Mouse (Mus musculus) CD4-positive, CD25-positive, alpha-beta regulatory T cell, adult 9 weeks (primary cell): ENCODE data around the gene Olfr803. TPM values are rescaled to one million over a fixed set of nuclear protein-coding genes. Genes with fewer than 3 reads are reported as not detected.

ENCODE experiments used
- polyA plus RNA-seq: library from polyadenylated mRNA; unstranded; fragments of 100-300 nt; shearing (Covaris generic); gene quantifications from one replicate; pipeline ENCODE4 v1.2.1, GENCODE M21; 2017

Olfr803 gene
- polyA plus RNA-seq = not detected

DNA sequence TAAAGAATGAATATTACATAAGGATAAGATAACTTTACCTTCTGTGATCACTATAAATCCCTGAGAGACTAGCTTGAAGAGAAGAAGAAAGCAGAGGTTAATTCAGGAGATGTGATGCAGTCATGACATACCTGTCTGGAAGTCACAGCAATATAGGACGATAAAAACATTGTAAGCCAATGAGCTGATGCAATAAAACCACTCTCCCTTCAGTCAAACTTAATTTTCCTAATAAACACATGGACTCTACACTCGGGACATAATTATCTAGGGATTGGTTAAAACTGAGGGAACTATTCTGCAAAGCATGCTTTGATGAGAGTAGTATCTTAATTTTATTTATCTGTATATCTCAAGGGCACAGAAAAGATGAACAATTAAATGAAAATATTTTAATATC, at the start of gene Olfr803:
Gene Olfr803 (minus strand): TSS at position 101 of the 400 bp plus-strand sequence.

DNA sequence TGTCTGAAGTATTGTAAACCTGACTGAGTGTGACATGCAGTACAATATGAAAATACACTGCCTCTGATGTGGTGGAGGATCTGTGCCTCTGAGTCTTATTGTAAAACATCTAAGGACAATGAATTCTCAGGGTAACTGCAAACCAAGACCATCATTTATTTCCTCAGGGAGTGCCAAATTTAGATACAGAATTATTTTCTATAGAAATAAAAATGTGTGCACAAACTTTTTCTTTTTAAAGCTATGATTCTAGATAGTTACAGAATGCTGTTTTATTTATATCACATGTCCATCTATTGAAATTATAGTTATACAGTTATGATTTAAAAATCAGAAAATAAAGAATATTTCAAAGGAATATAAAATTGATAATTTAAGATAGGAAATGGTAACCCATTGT, 47.7 kb upstream of the Olfr803 start, which contains the start of gene Olfr806:
Gene Olfr806 (minus strand): TSS at position 101 of the 400 bp plus-strand sequence.

DNA sequence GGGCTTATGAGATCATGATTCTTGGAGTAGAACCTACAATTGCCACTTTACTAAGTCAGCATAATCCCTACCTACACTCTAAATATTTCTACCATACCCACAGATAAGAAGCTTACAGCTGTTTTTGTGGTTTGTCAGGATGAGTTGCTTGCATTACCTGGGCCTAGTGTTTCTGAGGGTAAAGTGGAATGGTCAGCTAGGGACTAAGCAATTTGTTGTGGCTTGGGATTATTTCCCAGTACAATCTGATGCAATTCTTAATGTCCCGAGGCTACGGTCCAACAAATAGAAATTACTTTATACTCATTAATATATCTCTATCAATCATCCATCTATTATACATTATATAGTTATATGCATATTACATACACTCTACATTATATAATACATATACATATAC, 35.2 kb upstream of the Olfr803 start, which contains the start of gene Olfr805:
Gene Olfr805 (minus strand): TSS at position 101 of the 400 bp plus-strand sequence.

DNA sequence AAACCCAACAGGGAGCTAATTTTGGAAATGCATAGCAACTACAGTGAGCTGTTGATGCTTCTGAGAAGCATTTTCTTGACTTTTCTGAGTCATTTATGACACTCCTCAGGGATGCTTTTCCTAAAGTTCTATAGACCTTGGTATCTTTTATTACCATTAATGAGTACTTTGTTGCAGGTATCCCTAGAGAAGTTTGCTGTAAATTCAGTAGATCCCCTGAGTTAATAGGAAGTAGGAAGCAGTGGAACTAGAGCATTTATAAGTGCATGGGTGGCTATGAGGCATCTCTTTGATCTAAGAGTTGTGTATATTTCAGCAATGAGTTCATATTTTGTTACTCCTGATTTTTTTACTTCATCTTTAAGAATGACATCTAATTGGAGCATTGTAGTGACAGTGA, 8.8 kb upstream of the Olfr803 start, which contains the start of gene Olfr804:
Gene Olfr804 (plus strand): TSS at position 301 of the 400 bp plus-strand sequence.

DNA sequence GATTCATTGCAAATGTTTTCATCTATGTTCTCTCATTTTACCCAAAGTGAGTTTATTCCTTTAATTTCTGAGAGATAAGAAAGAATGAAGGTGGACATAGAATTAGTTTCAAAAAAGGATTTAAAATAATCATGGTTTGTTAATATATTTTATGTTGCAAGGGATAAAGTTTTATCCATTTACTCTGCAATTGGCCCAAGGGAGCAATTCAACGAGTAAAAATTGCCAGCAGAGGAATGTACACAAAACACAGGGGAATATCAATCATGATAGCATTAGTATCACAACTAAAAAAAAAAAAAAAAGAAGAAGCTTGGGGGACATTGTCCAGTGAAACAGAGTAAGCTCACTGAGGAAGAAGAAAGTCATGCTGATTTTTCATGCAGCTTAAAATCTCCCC, 6.0 kb downstream of the Olfr803 start, which contains the start of gene Olfr802:
Gene Olfr802 (minus strand): TSS at position 101 of the 400 bp plus-strand sequence.

GRCm38 (mm10) chr10:129673765-129674164, 20.3 kb downstream of the Olfr803 start, which contains the start of gene Olfr801:
Olfr801 (minus strand) TSS chr10:129673865.

DNA sequence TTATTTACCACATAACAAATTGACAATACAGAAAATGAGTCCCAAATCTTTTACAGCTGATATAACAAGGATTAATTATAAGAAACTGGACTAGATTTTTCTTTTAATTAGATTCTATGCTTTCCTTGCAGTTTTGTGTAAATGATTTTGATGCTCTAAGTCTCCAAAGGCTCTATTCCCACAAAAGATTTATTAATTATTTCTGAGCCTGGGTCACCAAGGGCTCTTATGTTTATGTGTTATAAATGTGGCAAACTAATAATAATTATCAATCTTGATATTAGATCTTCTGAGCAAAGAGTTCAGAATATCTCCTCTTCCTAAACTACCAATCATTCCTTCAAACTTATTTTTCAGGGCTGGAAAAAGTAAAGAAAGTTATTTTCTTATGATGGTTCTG, 36.7 kb downstream of the Olfr803 start, which contains the start of gene Olfr800:
Gene Olfr800 (plus strand): TSS at position 301 of the 400 bp plus-strand sequence.

Other genes starting within 250 kb of the Olfr803 start
- not detected for gene Olfr787, start 232.4 kb downstream of the Olfr803 start, polyA plus RNA-seq
- not detected for gene Olfr788, start 223.3 kb downstream of the Olfr803 start, polyA plus RNA-seq
- gene Olfr789, start 209.5 kb downstream of the Olfr803 start, polyA plus RNA-seq = not detected
- not detected for gene Olfr790, start 195.8 kb downstream of the Olfr803 start, polyA plus RNA-seq
- not detected for gene Olfr791, start 172.5 kb downstream of the Olfr803 start, polyA plus RNA-seq
- gene Olfr792, start 155.1 kb downstream of the Olfr803 start, polyA plus RNA-seq = not detected
- not detected for gene Olfr794, start 126.6 kb downstream of the Olfr803 start, polyA plus RNA-seq
- gene Olfr796, start 81.7 kb downstream of the Olfr803 start, polyA plus RNA-seq = not detected
- gene Olfr798, start 66.4 kb downstream of the Olfr803 start, polyA plus RNA-seq = 0.07 TPM
- not detected for gene Olfr799, start 56.8 kb downstream of the Olfr803 start, polyA plus RNA-seq
- gene Olfr800, start 36.6 kb downstream of the Olfr803 start, polyA plus RNA-seq = not detected
- gene Olfr801, start 20.4 kb downstream of the Olfr803 start, polyA plus RNA-seq = not detected
- not detected for gene Olfr802, start 6.1 kb downstream of the Olfr803 start, polyA plus RNA-seq
- gene Olfr804, start 8.9 kb upstream of the Olfr803 start, polyA plus RNA-seq = not detected
- gene Olfr805, start 35.1 kb upstream of the Olfr803 start, polyA plus RNA-seq = not detected
- gene Olfr806, start 47.6 kb upstream of the Olfr803 start, polyA plus RNA-seq = not detected
- gene Olfr807, start 63.5 kb upstream of the Olfr803 start, polyA plus RNA-seq = not detected
- gene Olfr808, start 71.2 kb upstream of the Olfr803 start, polyA plus RNA-seq = not detected
- gene Olfr809, start 80.4 kb upstream of the Olfr803 start, polyA plus RNA-seq = not detected
- not detected for gene Olfr810, start 100.6 kb upstream of the Olfr803 start, polyA plus RNA-seq
- gene Olfr811, start 110.1 kb upstream of the Olfr803 start, polyA plus RNA-seq = not detected
- not detected for gene Olfr812, start 151.8 kb upstream of the Olfr803 start, polyA plus RNA-seq
- gene Olfr813, start 161.1 kb upstream of the Olfr803 start, polyA plus RNA-seq = not detected
- gene Olfr814, start 185.6 kb upstream of the Olfr803 start, polyA plus RNA-seq = not detected
- gene Olfr815, start 211.6 kb upstream of the Olfr803 start, polyA plus RNA-seq = not detected
- gene Olfr816, start 221.3 kb upstream of the Olfr803 start, polyA plus RNA-seq = not detected